Comparison of ENCODE assay signal across 18 mouse cellular contexts in genomic region chr2:93163750-93164335, GRCm38 (mm10).
"Had no signal": no experiment of that assay in that cellular context is flagged by ENCODE, and none has a peak within 500 bp of the region (broad histone marks: within the 10 kb centered on the region; RNA-seq: fewer than 3 reads in every experiment).

No protein-coding gene starts in this region.

- H3K9me3 ChIP-seq: limb, embryonic 12.5 days; limb, embryonic 15.5 days; stomach, embryonic 15.5 days had no signal

- ATAC-seq: inflammation-experienced regulatory T-cells, adult 6 months; lung, postnatal 0 days had no signal

- DNase-seq: kidney, adult 18-20 months; kidney, adult 9 months; left cerebral cortex, postnatal 4 days; right cerebral cortex, adult 18-20 months; right cerebral cortex, postnatal 14 days; thymus, adult 2 months; thymus, postnatal 14 days; thymus, postnatal 4 days had no signal

- H3K4me1 ChIP-seq: limb, embryonic 12.5 days; limb, embryonic 15.5 days had no signal

- H3K36me3 ChIP-seq: limb, embryonic 12.5 days; limb, embryonic 15.5 days; stomach, embryonic 15.5 days had no signal

- H3K9ac ChIP-seq: limb, embryonic 12.5 days; limb, embryonic 15.5 days; liver, embryonic 14.5 days; liver, postnatal 0 days; lung, embryonic 14.5 days; stomach, embryonic 15.5 days had no signal

- H3K4me2 ChIP-seq: limb, embryonic 12.5 days; limb, embryonic 15.5 days; liver, embryonic 11.5 days; lung, embryonic 14.5 days; stomach, embryonic 15.5 days had no signal

- H3K27me3 ChIP-seq: limb, embryonic 12.5 days; limb, embryonic 15.5 days; stomach, embryonic 15.5 days had no signal

- H3K4me3 ChIP-seq: limb, embryonic 12.5 days; limb, embryonic 15.5 days; stomach, embryonic 15.5 days had no signal

- H3K27ac ChIP-seq: limb, embryonic 12.5 days; limb, embryonic 15.5 days; liver, embryonic 14.5 days; macrophage had no signal
